Comparison of ENCODE assay signal across 8 mouse cellular contexts in genomic region chr12:106379151-106379594, GRCm38 (mm10).
DNase-seq lines count a peak whose midpoint lies in the region; ATAC-seq and TF ChIP-seq lines count a peak whose summit lies in the region.

No protein-coding gene starts in this region.

- 0 out of 4 replicates have a peak, but pooled peaks cover 0 to 3% of the 10 kb centered on the region in 2 experiments for H3K4me1 ChIP-seq in ES-E14 (ENCODE audit: control insufficient read depth in 2 of 2, insufficient read depth in 2 of 2, low read length in 2 of 2, poor library complexity in 1 of 2)
- peaks cover 53% of the 10 kb centered on the region for H3K4me1 ChIP-seq in forebrain, embryonic 16.5 days (replicated peaks; ENCODE audit: control insufficient read depth, insufficient read depth, low read length)
- H3K4me1 ChIP-seq in kidney, adult 2 months (ENCODE audit: control insufficient read depth, insufficient read depth, low read length): 0 out of 2 replicates have a peak, but pooled peaks cover 3% of the 10 kb centered on the region

- peak; percentile 60; the same call in 1 of the 2 replicates for ATAC-seq in forebrain, embryonic 16.5 days
- ATAC-seq in megakaryocyte progenitor cell, adult 5-6 weeks (replicated peaks; ENCODE audit: poor library complexity): 0 out of 2 replicates have a peak, but pooled peaks have one; percentile 46

- no peaks in the 10 kb centered on the region for H3K36me3 ChIP-seq in ES-E14 (ENCODE audit: control insufficient read depth, insufficient read depth, low read length, poor library complexity, severe bottlenecking)
- no peaks in the 10 kb centered on the region for H3K36me3 ChIP-seq in forebrain, embryonic 16.5 days (ENCODE audit: control insufficient read depth, insufficient read depth)
- no peaks in the 10 kb centered on the region for H3K36me3 ChIP-seq in kidney, adult 2 months (ENCODE audit: control insufficient read depth, insufficient read depth, low read length)

- TF ChIP-seq POLR2A in kidney, adult 2 months (IDR thresholded peaks at IDR 0.05; ENCODE audit: low read depth, low read length): no peak

- in situ Hi-C loops in ES-E14 (cut with MboI; ENCODE audit: low sequenced_read_pairs in 2 of 2, unreplicated experiment in 2 of 2): no loop called here

- H3K9ac ChIP-seq in ES-E14 (ENCODE audit: insufficient read depth, low read depth, low read length, poor library complexity, severe bottlenecking): no peak overlapping the region
- H3K9ac ChIP-seq in forebrain, embryonic 16.5 days (replicated peaks; ENCODE audit: low read depth, low read length): peak overlapping the region; percentile 45

- peak; percentile 60 for TF ChIP-seq CTCF in kidney, adult 2 months (conservative IDR thresholded peaks at IDR 0.05; ENCODE audit: insufficient read depth, insufficient read length, low read depth, low read length)

- DNase-seq in ES-E14 (ENCODE audit: low read depth, low spot score) (peak; percentile 44), MN1 (ENCODE audit: low spot score) (no peak)
- peak; percentile 40 for DNase-seq in adrenal gland, postnatal 14 days
- peak; percentile 17 for DNase-seq in kidney, adult 2 months
- peak; percentile 69 for DNase-seq in thymus, postnatal 14 days
- no peak for DNase-seq in left cerebral cortex, adult 18-20 months (ENCODE audit: low spot score in 2 of 2)

- no peaks in the 10 kb centered on the region for H3K9me3 ChIP-seq in ES-E14 (ENCODE audit: control insufficient read depth, insufficient read depth, low read depth, low read length)
- H3K9me3 ChIP-seq in forebrain, embryonic 16.5 days (ENCODE audit: control insufficient read depth, low read length): no peaks in the 10 kb centered on the region

- H3K27ac ChIP-seq in ES-E14 (ENCODE audit: insufficient read depth, low read depth, low read length, poor library complexity, severe bottlenecking): no peak overlapping the region
- peak overlapping the region; percentile 88 for H3K27ac ChIP-seq in forebrain, embryonic 16.5 days (ENCODE audit: low read length)
- no peak overlapping the region for H3K27ac ChIP-seq in kidney, adult 2 months (ENCODE audit: insufficient read depth, low read depth, low read length)

- WGBS in forebrain, embryonic 16.5 days: 2% methylated on average over 14 of the region's 14 CpGs
- 2% methylated on average over 14 of the region's 14 CpGs for WGBS in kidney, adult 2 months

- H3K4me3 ChIP-seq in ES-E14 (ENCODE audit: insufficient read depth in 1 of 2, low read depth in 1 of 2, low read length in 2 of 2, poor library complexity in 1 of 2, severe bottlenecking in 1 of 2): peak overlapping the region in 1 of 2 experiments; percentile 50; a peak in 2 of 4 replicates
- H3K4me3 ChIP-seq in forebrain, embryonic 16.5 days (replicated peaks; ENCODE audit: low read length): peak overlapping the region; percentile 4
- H3K4me3 ChIP-seq in kidney, adult 2 months (ENCODE audit: insufficient read depth, low read depth, low read length): no peak overlapping the region

- H3K27me3 ChIP-seq in forebrain, embryonic 16.5 days (replicated peaks; ENCODE audit: control insufficient read depth, insufficient read depth, low read length): 0 out of 2 replicates have a peak, but pooled peaks cover 3% of the 10 kb centered on the region
- H3K27me3 ChIP-seq in kidney, adult 2 months (replicated peaks; ENCODE audit: control insufficient read depth, insufficient read depth, low read length): no peaks in the 10 kb centered on the region; the same call in 1 of the 2 replicates

- H3K4me2 ChIP-seq in forebrain, embryonic 16.5 days (ENCODE audit: low read length): peak overlapping the region; percentile 51

TF ChIP-seq in ES-E14, 5 proteins besides CTCF, POLR2A, EP300 and RAD21:
- TF ChIP-seq ZNF384 (IDR thresholded peaks at IDR 0.05; ENCODE audit: low read depth, low read length): no peak
- no peak for TF ChIP-seq MAFK (IDR thresholded peaks at IDR 0.05; ENCODE audit: insufficient read depth, low read depth, low read length)

Comparison
In these comparisons a context has a peak if more than half of its experiments do, and no peak if none do; other contexts are left out.
1. DNase-seq: peak in ES-E14 (single experiment), adrenal gland, postnatal 14 days (single experiment), kidney, adult 2 months (single experiment) and thymus, postnatal 14 days (single experiment); none in MN1 (single experiment) and left cerebral cortex, adult 18-20 months (0 of 2).